Mouse (Mus musculus): ENCODE data around the gene Zbtb45.

Gene Zbtb45

DNA sequence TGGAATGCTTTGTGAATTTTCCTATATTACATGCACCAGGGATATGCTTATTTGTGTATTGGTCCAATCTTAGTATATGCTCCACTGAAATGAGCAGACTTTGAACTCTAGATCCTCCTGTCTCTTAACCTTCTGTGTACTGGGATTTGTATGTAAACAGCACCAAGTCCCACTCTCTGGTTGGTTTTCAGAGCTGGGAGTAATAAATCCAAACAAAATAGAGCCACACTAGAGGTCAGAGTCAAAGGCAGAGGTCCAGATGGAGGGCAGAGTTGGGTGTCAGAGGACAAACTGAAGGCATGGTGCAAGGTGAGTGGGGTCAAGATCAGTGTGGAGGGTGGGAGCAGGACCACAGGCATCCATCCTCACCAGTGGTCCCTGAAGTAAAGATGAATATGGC, 14.0 kb downstream of the Zbtb45 start:
- no peak for DNase-seq

- no peak for DNase-seq
These were observed 16.7 kb downstream of the Zbtb45 start for GRCm38 (mm10) chr7:12993148-12993547.

DNA sequence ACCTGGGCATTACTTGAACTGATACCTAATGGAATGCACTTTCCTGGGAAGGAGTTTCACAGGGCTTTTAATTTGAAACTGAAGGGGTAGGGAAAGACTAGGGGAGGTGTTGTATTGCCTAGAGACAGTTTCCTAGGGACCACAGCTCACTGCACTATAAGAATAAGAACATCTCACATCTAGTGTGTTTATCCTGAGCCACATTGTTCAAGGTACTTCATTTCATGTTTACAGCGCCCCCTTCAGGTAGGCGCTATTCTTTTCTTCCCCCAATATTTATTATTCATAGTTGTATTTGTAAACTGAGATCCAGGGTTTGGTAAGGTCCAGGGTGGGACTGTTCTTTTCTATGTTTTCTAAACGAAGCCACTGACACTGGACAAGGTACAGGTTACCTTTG, 17.6 kb downstream of the Zbtb45 start:
- peak; percentile 77 for DNase-seq

DNA sequence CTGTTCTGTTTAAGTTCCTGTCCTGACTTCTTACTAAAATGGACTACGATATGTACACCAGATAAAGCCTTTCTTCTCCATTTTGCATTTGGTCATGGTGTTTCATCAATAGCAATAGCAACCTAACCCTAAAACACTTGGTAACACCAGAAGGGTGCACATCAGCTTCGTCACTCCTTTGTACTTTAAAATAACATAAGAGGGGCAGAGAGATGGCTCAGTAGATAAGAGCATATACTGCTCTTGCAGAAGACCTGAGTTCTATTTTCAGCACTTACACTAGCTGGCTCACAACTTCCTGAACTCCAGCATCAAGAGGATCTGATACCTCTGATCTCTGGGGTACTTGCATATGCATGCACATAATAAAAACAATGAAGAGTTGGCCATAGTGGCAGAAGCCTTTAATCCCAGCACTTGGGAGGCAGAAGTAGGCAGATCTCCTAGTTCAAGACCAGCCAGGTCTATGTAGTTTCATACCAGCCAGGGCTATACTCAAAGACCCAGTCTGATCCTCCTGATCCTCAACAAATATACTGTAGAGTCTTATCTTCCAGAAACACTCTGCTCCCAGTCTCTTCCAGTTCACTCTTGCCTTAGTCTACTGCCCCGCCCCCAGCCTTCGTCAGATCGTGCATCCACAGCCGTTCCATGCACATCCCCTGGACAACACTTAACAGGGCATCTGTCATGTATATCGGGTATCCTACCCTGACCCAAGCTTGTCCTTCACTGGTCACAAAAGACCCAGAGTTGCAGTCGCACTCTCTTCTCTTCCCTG, 22.2 kb downstream of the Zbtb45 start:
- no peak for DNase-seq

- no peak for DNase-seq
These were observed 22.9 kb downstream of the Zbtb45 start for GRCm38 (mm10) chr7:12986906-12987305.

- DNase-seq: no peak
These were observed 24.1 kb downstream of the Zbtb45 start for GRCm38 (mm10) chr7:12985724-12986123.

DNA sequence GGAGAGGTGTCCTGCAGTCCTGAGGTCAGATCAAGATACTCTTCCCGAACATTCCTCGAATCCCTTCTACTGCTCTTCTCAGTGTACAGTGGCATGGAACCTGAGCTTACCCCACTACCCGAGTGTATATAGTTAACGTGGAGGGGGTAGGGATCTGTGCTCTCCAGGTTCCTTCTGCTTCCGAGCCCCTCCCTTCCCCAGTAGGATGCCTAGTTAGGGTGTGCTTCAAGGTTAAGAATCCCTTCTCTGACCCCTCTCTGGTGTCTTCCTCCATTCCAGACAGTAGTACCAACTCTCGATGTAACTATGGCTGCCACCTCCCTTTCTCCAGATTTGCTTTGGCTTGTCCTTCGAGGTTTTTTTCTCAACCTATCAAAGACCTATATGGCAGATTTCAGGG, 29.5 kb downstream of the Zbtb45 start:
- no peak for DNase-seq

DNA sequence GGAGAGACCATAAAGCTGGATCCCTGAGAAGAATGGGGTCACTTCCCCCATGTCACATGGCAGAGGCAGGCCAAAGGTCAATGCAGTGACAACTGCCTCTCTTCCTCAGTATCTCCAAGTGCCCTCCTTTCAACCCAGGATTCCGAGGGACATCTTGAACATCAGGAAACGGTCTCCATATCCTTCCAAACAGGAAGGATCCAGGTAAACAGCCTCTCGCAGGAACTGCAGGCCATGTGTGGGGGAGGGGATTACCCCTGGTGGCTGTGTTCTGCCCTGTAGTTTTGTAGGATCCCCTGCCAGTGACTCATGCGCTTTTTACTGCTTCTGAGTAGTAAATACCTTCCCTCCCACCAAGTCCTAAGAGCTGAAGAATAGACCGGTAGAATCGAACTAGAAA, 30.1 kb downstream of the Zbtb45 start:
- DNase-seq: no peak

DNA sequence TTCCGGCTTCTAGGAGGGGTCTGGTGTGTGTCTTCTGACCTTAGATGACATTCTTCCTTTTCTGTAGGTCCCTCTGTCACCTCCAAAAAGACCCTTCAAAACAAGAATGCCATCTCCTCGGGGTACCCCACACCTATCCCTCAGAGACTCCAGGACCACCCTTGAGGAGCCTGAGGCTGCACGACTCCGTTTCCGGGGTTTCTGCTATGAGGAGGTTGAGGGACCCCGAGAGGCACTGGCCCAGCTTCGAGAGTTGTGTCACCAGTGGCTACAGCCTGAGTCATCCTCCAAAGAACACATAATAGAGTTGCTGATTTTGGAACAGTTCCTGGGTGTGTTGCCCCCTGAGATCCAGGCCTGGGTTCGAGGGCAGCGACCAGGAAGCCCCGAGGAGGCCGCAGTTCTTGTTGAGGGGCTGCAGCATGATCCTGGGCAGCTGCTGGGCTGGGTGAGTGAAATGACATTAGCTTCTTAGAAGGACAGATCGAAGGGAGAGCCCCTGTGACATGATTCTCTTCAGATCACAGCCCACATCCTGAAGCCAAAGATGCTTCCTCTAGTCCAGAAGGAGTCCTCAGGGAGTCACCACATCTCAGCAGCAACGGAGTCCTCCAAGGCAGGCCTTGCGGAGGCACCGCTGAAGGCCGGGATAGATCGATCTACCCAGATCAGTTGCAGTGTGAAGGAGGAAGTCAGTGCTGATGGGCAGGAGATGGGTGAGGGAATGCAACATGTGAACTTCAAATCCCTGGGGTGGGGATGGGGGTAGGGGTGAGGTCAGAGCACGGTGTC, 30.7 kb downstream of the Zbtb45 start:
- peak; percentile 35 for DNase-seq

GRCm38 (mm10) chr7:12977682-12978389, 32.0 kb downstream of the Zbtb45 start, which contains the start of gene Zfp446:
Zfp446 (plus strand) TSS chr7:12977848.
- DNase-seq: peak; percentile 96

GRCm38 (mm10) chr7:12970906-12971305, 38.9 kb downstream of the Zbtb45 start:
- DNase-seq: no peak

DNA sequence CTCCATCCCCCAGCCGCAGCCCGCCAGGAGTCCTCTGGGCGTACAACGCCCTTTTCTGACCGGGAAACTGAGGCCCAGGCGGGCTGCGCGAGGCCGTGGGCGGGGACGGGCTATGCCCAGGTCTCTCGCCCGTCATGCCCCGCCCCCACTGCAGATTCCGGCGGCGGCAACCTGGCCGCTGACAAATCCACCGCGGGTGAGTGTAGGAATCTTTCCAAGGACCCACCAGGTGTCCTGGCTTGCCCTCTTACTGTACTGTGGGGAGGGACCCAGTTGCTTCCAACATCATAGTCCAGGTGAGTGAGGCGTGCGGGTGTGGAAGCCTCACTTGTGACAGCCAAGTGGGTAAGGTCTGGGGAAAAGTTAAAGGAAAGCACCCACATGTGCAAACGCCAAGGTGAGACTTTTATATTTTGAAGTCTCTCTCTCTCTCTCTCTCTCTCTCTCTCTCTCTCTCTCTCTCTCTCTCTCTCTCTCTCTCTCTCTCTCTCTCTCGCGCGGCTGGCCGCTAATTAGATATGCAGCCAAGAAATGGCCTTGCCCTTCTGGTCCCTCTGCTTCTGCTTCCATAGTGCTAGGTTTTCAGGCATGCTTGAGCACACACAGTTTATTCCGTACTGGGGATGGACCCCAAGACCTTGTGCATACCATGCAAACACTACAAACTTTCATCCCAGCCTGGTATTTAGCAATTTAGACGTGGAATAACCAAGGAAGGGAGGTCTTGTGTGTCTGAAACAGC, 43.6 kb downstream of the Zbtb45 start:
- DNase-seq: peak; percentile 86

GRCm38 (mm10) chr7:12965678-12966091, 44.1 kb downstream of the Zbtb45 start, which contains the start of gene Zfp324:
Zfp324 (plus strand) TSS chr7:12965838.
- peak; percentile 90 for DNase-seq

GRCm38 (mm10) chr7:12961511-12962141, 48.2 kb downstream of the Zbtb45 start:
- DNase-seq: peak; percentile 75

- no peak for DNase-seq
These were observed 50.1 kb downstream of the Zbtb45 start for GRCm38 (mm10) chr7:12959718-12960117.

GRCm38 (mm10) chr7:12958948-12959347, 50.9 kb downstream of the Zbtb45 start:
- no peak for DNase-seq

DNA sequence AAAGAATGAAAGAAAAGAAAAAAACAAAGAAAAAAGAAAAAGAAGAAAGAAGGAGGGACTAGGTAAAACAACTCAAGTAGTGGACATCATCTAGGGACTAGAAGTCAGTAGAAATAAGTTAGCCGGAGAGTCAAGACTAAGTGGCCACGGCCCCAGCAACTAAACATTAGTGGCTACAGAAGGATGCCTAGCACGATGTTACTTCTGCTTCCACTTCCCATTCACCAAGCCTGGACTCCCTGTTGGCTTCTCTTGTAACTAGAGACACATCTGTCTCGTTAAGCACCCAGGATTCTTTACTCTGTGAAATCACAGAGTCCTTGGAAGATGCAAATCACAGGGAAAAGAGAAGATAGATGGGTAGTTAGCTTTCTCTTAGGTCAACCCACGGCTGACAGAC, 52.3 kb downstream of the Zbtb45 start:
- DNase-seq: no peak

DNA sequence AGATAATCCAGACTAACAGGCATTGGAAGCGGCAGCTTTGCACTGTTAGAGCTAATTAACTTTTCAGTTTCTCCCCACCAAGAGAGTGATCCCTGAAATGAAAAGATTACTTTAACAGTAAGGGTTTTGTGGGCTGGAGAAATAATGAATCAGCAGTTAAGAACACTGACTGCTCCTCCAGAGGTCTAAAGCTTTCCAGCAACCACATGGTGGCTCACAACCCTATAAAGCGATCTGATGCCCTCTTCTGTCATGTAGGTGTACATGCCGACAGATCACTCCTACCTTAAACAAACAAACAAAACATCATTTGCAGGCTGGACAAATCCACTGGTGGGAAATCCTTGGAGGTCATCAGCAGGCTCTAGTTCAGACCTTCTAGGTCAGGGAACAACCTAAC, 54.9 kb downstream of the Zbtb45 start:
- DNase-seq: no peak
